In genomic region chr17:27702518-27702917, GRCm38 (mm10) we compare ENCODE assay signal across 8 mouse cellular contexts. TPM values are rescaled to one million over a fixed set of nuclear protein-coding genes. Genes with fewer than 3 reads are reported as not detected.
DNase-seq lines count a peak whose midpoint lies in the region; ATAC-seq lines count a peak whose summit lies in the region.

No protein-coding gene starts in this region.

- H3K4me3 ChIP-seq in forebrain, embryonic 10.5 days, result peak overlapping the region; percentile 47
- peak overlapping the region; percentile 7; the same call in 1 of the 2 replicates for H3K4me3 ChIP-seq in hindbrain, embryonic 14.5 days (replicated peaks; ENCODE audit: low read length)
- peak overlapping the region; percentile 40 for H3K4me3 ChIP-seq in liver, embryonic 12.5 days

- H3K4me1 ChIP-seq in forebrain, embryonic 10.5 days, result peaks cover 25% of the 10 kb centered on the region
- no peaks in the 10 kb centered on the region for H3K4me1 ChIP-seq in hindbrain, embryonic 14.5 days (replicated peaks; ENCODE audit: control insufficient read depth, insufficient read depth, low read length)
- peaks cover 16% of the 10 kb centered on the region for H3K4me1 ChIP-seq in liver, embryonic 12.5 days

- H3K9ac ChIP-seq in hindbrain, embryonic 14.5 days, result no peak overlapping the region
- peak overlapping the region; percentile 31; the same call in 1 of the 2 replicates for H3K9ac ChIP-seq in liver, embryonic 12.5 days

- H3K4me2 ChIP-seq in hindbrain, embryonic 14.5 days (replicated peaks), result peak overlapping the region; percentile 50
- peak overlapping the region; percentile 71 for H3K4me2 ChIP-seq in liver, embryonic 12.5 days

- H3K27ac ChIP-seq in forebrain, embryonic 10.5 days, result peak overlapping the region; percentile 74
- H3K27ac ChIP-seq in hindbrain, embryonic 14.5 days, result no peak overlapping the region
- H3K27ac ChIP-seq in liver, embryonic 12.5 days, result no peak overlapping the region

- H3K27me3 ChIP-seq in forebrain, embryonic 10.5 days (ENCODE audit: poor library complexity, severe bottlenecking), result peaks cover 59% of the 10 kb centered on the region
- H3K27me3 ChIP-seq in hindbrain, embryonic 14.5 days (ENCODE audit: control insufficient read depth, insufficient read depth, low read length), result no peaks in the 10 kb centered on the region
- peaks cover 47% of the 10 kb centered on the region for H3K27me3 ChIP-seq in liver, embryonic 12.5 days (replicated peaks)

- no peak for ATAC-seq in CD4-positive, CD25-positive, alpha-beta regulatory T cell, adult 4 months
- ATAC-seq in hindbrain, embryonic 14.5 days (ENCODE audit: low FRiP score), result no peak
- no peak for ATAC-seq in liver, embryonic 12.5 days

- WGBS in forebrain, embryonic 10.5 days, result under 1% methylated on average over 33 of the region's 34 CpGs
- WGBS in hindbrain, embryonic 14.5 days, result 1% methylated on average over 32 of the region's 34 CpGs
- 6% methylated on average over 34 of the region's 34 CpGs for WGBS in liver, embryonic 12.5 days (ENCODE audit: insufficient replicate concordance)

- peaks cover 16% of the 10 kb centered on the region for H3K9me3 ChIP-seq in forebrain, embryonic 10.5 days
- no peaks in the 10 kb centered on the region for H3K9me3 ChIP-seq in hindbrain, embryonic 14.5 days (ENCODE audit: control insufficient read depth, low read length)
- peaks cover 11% of the 10 kb centered on the region; the same call in 1 of the 2 replicates for H3K9me3 ChIP-seq in liver, embryonic 12.5 days (replicated peaks)

- peak; percentile 56 for DNase-seq in CD4-positive, CD25-positive, alpha-beta regulatory T cell, adult 2 months (ENCODE audit: low read depth, low spot score)
- DNase-seq in adrenal gland, postnatal 25 days, result peak; percentile 61
- peak; percentile 73 for DNase-seq in forebrain, embryonic 10.5 days (ENCODE audit: extremely low spot score, low spot score)
- DNase-seq in hindbrain, embryonic 14.5 days (ENCODE audit: low spot score), result peak; percentile 58
- DNase-seq in naive thymus-derived CD4-positive, alpha-beta T cell, adult 2 months (ENCODE audit: low read depth), result peak; percentile 49
- peak; percentile 59 for DNase-seq in yolk sac, embryonic 10.5 days (ENCODE audit: low spot score)

- H3K36me3 ChIP-seq in forebrain, embryonic 10.5 days (replicated peaks), result no peaks in the 10 kb centered on the region
- 0 out of 2 replicates have a peak, but pooled peaks cover 8% of the 10 kb centered on the region for H3K36me3 ChIP-seq in hindbrain, embryonic 14.5 days (replicated peaks; ENCODE audit: control insufficient read depth, insufficient read depth)
- H3K36me3 ChIP-seq in liver, embryonic 12.5 days, result no peaks in the 10 kb centered on the region

RNA-seq across cellular contexts. Expression of gene Spdef, which starts 26.2 kb away (rescaled TPM):
- polyA plus RNA-seq in CD4-positive, CD25-positive, alpha-beta regulatory T cell, adult 4 months (2017; shearing (Covaris generic)), result not detected
- not detected in 2 replicates for total RNA-seq in adrenal gland, postnatal 25 days (2021)
- 0.31 TPM in 1 of 2 replicates, not detected in the other for polyA plus RNA-seq in forebrain, embryonic 10.5 days (2016; fragmentation: Nextera tagmentation; extraction: Ambion mirVana)
- polyA plus RNA-seq in hindbrain, embryonic 14.5 days (2014; fragmentation: Nextera tagmentation; extraction: Ambion mirVana), result 0.26 and 0.94 TPM in 2 replicates
- not detected in 2 replicates for polyA plus RNA-seq in liver, embryonic 12.5 days (2016; fragmentation: Nextera tagmentation; extraction: Ambion mirVana)

RNA-seq across cellular contexts. Expression of gene Pacsin1, which starts 47.2 kb away (rescaled TPM):
- 10 to 100 TPM; 36.5 to 37.2 TPM for polyA plus RNA-seq in CD4-positive, CD25-positive, alpha-beta regulatory T cell, adult 4 months (2017; shearing (Covaris generic))
- total RNA-seq in adrenal gland, postnatal 25 days (2021), result 3.9 TPM in 2 replicates
- 4.3 TPM in 2 replicates for polyA plus RNA-seq in forebrain, embryonic 10.5 days (2016; fragmentation: Nextera tagmentation; extraction: Ambion mirVana)
- polyA plus RNA-seq in hindbrain, embryonic 14.5 days (2014; fragmentation: Nextera tagmentation; extraction: Ambion mirVana), result 44.5 and 51.7 TPM in 2 replicates
- 0.20 and 0.48 TPM in 2 replicates for polyA plus RNA-seq in liver, embryonic 12.5 days (2016; fragmentation: Nextera tagmentation; extraction: Ambion mirVana)
